Mouse (Mus musculus) T-cell, adult 2 months (primary cell): Measurements from ENCODE around the gene Prr22.

ENCODE experiments used
- DNase-seq: peaks from one replicate; pipeline ENCODE4 v3.0.0; 2022; ENCODE audit warnings: low spot score

The Prr22 gene

GRCm38 (mm10) chr17:56761077-56761476, 9.0 kb upstream of the Prr22 start:
- DNase-seq = no peak

- DNase-seq = peak; percentile 84
Observed at GRCm38 (mm10) chr17:56761991-56762410, 8.0 kb upstream of the Prr22 start.

- peak; percentile 55 for DNase-seq
Observed at GRCm38 (mm10) chr17:56762769-56763731, 7.0 kb upstream of the Prr22 start.

GRCm38 (mm10) chr17:56763741-56764250, 6.3 kb upstream of the Prr22 start:
- no peak for DNase-seq

- DNase-seq = peak; percentile 89
Observed at GRCm38 (mm10) chr17:56764474-56765354, 5.3 kb upstream of the Prr22 start, which contains the start of gene Dus3l. Gene Dus3l (plus strand): TSS chr17:56764757.

- DNase-seq = no peak
Observed at GRCm38 (mm10) chr17:56765431-56765830, 4.6 kb upstream of the Prr22 start.

GRCm38 (mm10) chr17:56766631-56767405, 3.2 kb upstream of the Prr22 start:
- DNase-seq = no peak

GRCm38 (mm10) chr17:56767531-56768135, 2.4 kb upstream of the Prr22 start:
- DNase-seq = no peak

GRCm38 (mm10) chr17:56768941-56769340, 1.1 kb upstream of the Prr22 start:
- DNase-seq = no peak

GRCm38 (mm10) chr17:56777568-56777967, 7.5 kb downstream of the Prr22 start:
- DNase-seq = no peak

GRCm38 (mm10) chr17:56778779-56779362, 8.8 kb downstream of the Prr22 start:
- no peak for DNase-seq

GRCm38 (mm10) chr17:56780291-56780978, 10.4 kb downstream of the Prr22 start:
- DNase-seq = no peak

- DNase-seq = no peak
Observed at GRCm38 (mm10) chr17:56788886-56789285, 18.8 kb downstream of the Prr22 start.

GRCm38 (mm10) chr17:56789286-56789685, 19.2 kb downstream of the Prr22 start:
- DNase-seq = no peak

- no peak for DNase-seq
Observed at GRCm38 (mm10) chr17:56792588-56792987, 22.5 kb downstream of the Prr22 start.

- no peak for DNase-seq
Observed at GRCm38 (mm10) chr17:56793614-56794319, 23.7 kb downstream of the Prr22 start.

- no peak for DNase-seq
Observed at GRCm38 (mm10) chr17:56799276-56799675, 29.2 kb downstream of the Prr22 start.

- no peak for DNase-seq
Observed at GRCm38 (mm10) chr17:56802065-56802464, 32.0 kb downstream of the Prr22 start.

GRCm38 (mm10) chr17:56804952-56805351, 34.9 kb downstream of the Prr22 start:
- no peak for DNase-seq
